Mouse (Mus musculus): ENCODE data around the gene Ppil6.

DNA sequence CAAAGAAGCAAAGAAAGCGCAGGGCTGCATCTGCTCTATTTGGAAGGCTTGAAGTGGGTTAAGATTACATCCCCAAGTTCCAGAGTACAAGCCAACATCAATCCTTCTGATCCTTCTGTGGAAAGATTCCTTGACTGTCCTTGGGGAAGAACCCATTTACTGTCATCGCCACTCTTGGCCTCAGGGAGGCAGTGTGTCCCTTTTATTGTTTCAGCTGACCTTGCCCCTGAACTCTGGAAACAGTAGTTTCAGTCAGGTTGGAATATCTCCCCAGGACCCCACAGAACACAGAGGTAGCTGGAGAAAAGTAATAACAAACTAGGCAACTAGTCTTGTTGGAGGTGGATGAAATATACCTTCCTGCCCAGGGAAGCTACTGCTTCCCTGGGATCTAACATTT, 18.9 kb downstream of the Ppil6 start:
- TF ChIP-seq CTCF (IDR thresholded peaks at IDR 0.05; ENCODE audit: control insufficient read depth, insufficient read depth, insufficient read length), result peak; percentile 13
- no peak for TF ChIP-seq MAX (IDR thresholded peaks at IDR 0.05)
- no peak for TF ChIP-seq USF1 (IDR thresholded peaks at IDR 0.05; ENCODE audit: low read depth)

Data from C2C12 (cell line).